In genomic region chr16:78264442-78265150, GRCm38 (mm10) we compare ENCODE assay signal across 8 mouse cellular contexts. TPM values are rescaled to one million over a fixed set of nuclear protein-coding genes. Genes with fewer than 3 reads are reported as not detected.
A peak's percentile ranks its signal among the peaks of the same experiment; 100 is the strongest.
DNase-seq lines count a peak whose midpoint lies in the region; ATAC-seq lines count a peak whose summit lies in the region.

No protein-coding gene starts in this region.

- H3K9ac ChIP-seq in kidney, embryonic 15.5 days: peak overlapping the region; percentile 46
- peak overlapping the region; percentile 48 for H3K9ac ChIP-seq in intestine, embryonic 14.5 days (ENCODE audit: low read length)
- no peak overlapping the region; the same call in 1 of the 2 replicates for H3K9ac ChIP-seq in midbrain, embryonic 14.5 days (replicated peaks; ENCODE audit: low read length)

- DNase-seq in kidney, adult 18-20 months: no peak
- DNase-seq in embryonic facial prominence, embryonic 10.5 days (ENCODE audit: low spot score): peak; percentile 32
- peak; percentile 72 for DNase-seq in intestine, embryonic 14.5 days (ENCODE audit: low spot score)
- no peak for DNase-seq in midbrain, embryonic 14.5 days
- DNase-seq in urinary bladder, postnatal 4 days (ENCODE audit: low spot score in 2 of 2): no peak
- no peak for DNase-seq in thymus, postnatal 14 days

- peak; percentile 60 for ATAC-seq in kidney, embryonic 15.5 days (replicated peaks; ENCODE audit: low FRiP score)
- no peak; the same call in 1 of the 2 replicates for ATAC-seq in intestine, embryonic 14.5 days (replicated peaks; ENCODE audit: low FRiP score, low TSS enrichment, low read depth)
- no peak for ATAC-seq in midbrain, embryonic 14.5 days (ENCODE audit: low FRiP score, low TSS enrichment)
- no peak for ATAC-seq in monocyte, adult 5-6 weeks (replicated peaks; ENCODE audit: insufficient number of reproducible peaks, low FRiP score, low TSS enrichment, poor library complexity, severe bottlenecking)

- H3K27ac ChIP-seq in kidney, embryonic 15.5 days: peak overlapping the region; percentile 59
- peak overlapping the region; percentile 78 for H3K27ac ChIP-seq in embryonic facial prominence, embryonic 10.5 days (replicated peaks)
- peak overlapping the region; percentile 91 for H3K27ac ChIP-seq in intestine, embryonic 14.5 days (ENCODE audit: low read depth)
- no peak overlapping the region for H3K27ac ChIP-seq in midbrain, embryonic 14.5 days (replicated peaks; ENCODE audit: low read depth, low read length)

- 22% methylated on average over 16 of the region's 16 CpGs for WGBS in kidney, embryonic 15.5 days
- WGBS in embryonic facial prominence, embryonic 10.5 days: 17% methylated on average over 16 of the region's 16 CpGs
- WGBS in intestine, embryonic 14.5 days: 18% methylated on average over 16 of the region's 16 CpGs
- 13% methylated on average over 16 of the region's 16 CpGs for WGBS in midbrain, embryonic 14.5 days

- peak overlapping the region; percentile 66 for H3K4me2 ChIP-seq in kidney, embryonic 15.5 days
- H3K4me2 ChIP-seq in intestine, embryonic 14.5 days (ENCODE audit: low read length): peak overlapping the region; percentile 69
- peak overlapping the region; percentile 60 for H3K4me2 ChIP-seq in midbrain, embryonic 14.5 days (ENCODE audit: low read length)

- H3K36me3 ChIP-seq in kidney, embryonic 15.5 days: no peaks in the 10 kb centered on the region
- H3K36me3 ChIP-seq in embryonic facial prominence, embryonic 10.5 days (replicated peaks): no peaks in the 10 kb centered on the region
- no peaks in the 10 kb centered on the region for H3K36me3 ChIP-seq in intestine, embryonic 14.5 days (ENCODE audit: control insufficient read depth, insufficient read depth, low read length)
- no peaks in the 10 kb centered on the region for H3K36me3 ChIP-seq in midbrain, embryonic 14.5 days (ENCODE audit: control insufficient read depth, insufficient read depth, low read length)

- no peaks in the 10 kb centered on the region for H3K27me3 ChIP-seq in kidney, embryonic 15.5 days
- peaks cover 16% of the 10 kb centered on the region for H3K27me3 ChIP-seq in embryonic facial prominence, embryonic 10.5 days (replicated peaks; ENCODE audit: low read depth, poor library complexity, severe bottlenecking)
- no peaks in the 10 kb centered on the region for H3K27me3 ChIP-seq in intestine, embryonic 14.5 days (replicated peaks; ENCODE audit: control insufficient read depth, insufficient read depth, low read length)
- H3K27me3 ChIP-seq in midbrain, embryonic 14.5 days (ENCODE audit: control insufficient read depth, insufficient read depth, low read length): no peaks in the 10 kb centered on the region

- H3K4me3 ChIP-seq in kidney, embryonic 15.5 days (replicated peaks): peak overlapping the region; percentile 49
- peak overlapping the region; percentile 61 for H3K4me3 ChIP-seq in embryonic facial prominence, embryonic 10.5 days
- peak overlapping the region; percentile 46 for H3K4me3 ChIP-seq in intestine, embryonic 14.5 days (ENCODE audit: low read depth, low read length)
- H3K4me3 ChIP-seq in midbrain, embryonic 14.5 days (replicated peaks; ENCODE audit: low read depth, low read length): peak overlapping the region; percentile 24

- no peaks in the 10 kb centered on the region for H3K9me3 ChIP-seq in kidney, embryonic 15.5 days (replicated peaks)
- H3K9me3 ChIP-seq in embryonic facial prominence, embryonic 10.5 days: no peaks in the 10 kb centered on the region
- no peaks in the 10 kb centered on the region for H3K9me3 ChIP-seq in intestine, embryonic 14.5 days (ENCODE audit: control insufficient read depth, low read length)
- H3K9me3 ChIP-seq in midbrain, embryonic 14.5 days (ENCODE audit: control insufficient read depth, low read length): no peaks in the 10 kb centered on the region

- peaks cover 17% of the 10 kb centered on the region for H3K4me1 ChIP-seq in kidney, embryonic 15.5 days
- H3K4me1 ChIP-seq in embryonic facial prominence, embryonic 10.5 days: peaks cover 16% of the 10 kb centered on the region
- peaks cover 18% of the 10 kb centered on the region; the same call in 1 of the 2 replicates for H3K4me1 ChIP-seq in intestine, embryonic 14.5 days (replicated peaks; ENCODE audit: control insufficient read depth, insufficient read depth, low read length)
- peaks cover 11% of the 10 kb centered on the region; the same call in 1 of the 2 replicates for H3K4me1 ChIP-seq in midbrain, embryonic 14.5 days (ENCODE audit: control insufficient read depth, insufficient read depth, low read length)

RNA-seq across cellular contexts. Expression of gene Cxadr, which starts 36.7 kb away (rescaled TPM):
- 32.0 and 37.6 TPM in 2 replicates for polyA plus RNA-seq in kidney, embryonic 15.5 days (2015; fragmentation: Nextera tagmentation; extraction: Ambion mirVana)
- 30.4 and 33.7 TPM in 2 replicates for polyA plus RNA-seq in embryonic facial prominence, embryonic 10.5 days (2016; fragmentation: Nextera tagmentation; extraction: Ambion mirVana)
- 35.9 and 37.6 TPM in 2 replicates for polyA plus RNA-seq in intestine, embryonic 14.5 days (2014; fragmentation: Nextera tagmentation; extraction: Ambion mirVana)
- polyA plus RNA-seq in midbrain, embryonic 14.5 days (2014; fragmentation: Nextera tagmentation; extraction: Ambion mirVana): 124 and 133 TPM in 2 replicates
- under 0.01 to 0.85 TPM (median 0.19 TPM) in 3 replicates for total RNA-seq in monocyte, adult 5-6 weeks (2017)

Comparison
In these comparisons a context has a peak if more than half of its experiments do, and no peak if none do; other contexts are left out.
1. DNase-seq: peak in embryonic facial prominence, embryonic 10.5 days (single experiment) and intestine, embryonic 14.5 days (single experiment); none in kidney, adult 18-20 months (single experiment), midbrain, embryonic 14.5 days (single experiment), urinary bladder, postnatal 4 days (0 of 2) and thymus, postnatal 14 days (single experiment).
2. Peak in every context shown above with its lines, with median percentiles within 50 percentile points of each other: H3K4me2 ChIP-seq and H3K4me3 ChIP-seq.